Mouse (Mus musculus): ENCODE measurements around the gene Pum1. TPM values are rescaled to one million over a fixed set of nuclear protein-coding genes. Genes with fewer than 3 reads are reported as not detected.
"Not testable (repeated sequence)": the region's sequence is repeated elsewhere in the genome, so short reads cannot be mapped to it uniquely, and the experiment has no call there.

The Pum1 gene
- polyA plus RNA-seq, 1 experiment: 42.8 TPM

DNA sequence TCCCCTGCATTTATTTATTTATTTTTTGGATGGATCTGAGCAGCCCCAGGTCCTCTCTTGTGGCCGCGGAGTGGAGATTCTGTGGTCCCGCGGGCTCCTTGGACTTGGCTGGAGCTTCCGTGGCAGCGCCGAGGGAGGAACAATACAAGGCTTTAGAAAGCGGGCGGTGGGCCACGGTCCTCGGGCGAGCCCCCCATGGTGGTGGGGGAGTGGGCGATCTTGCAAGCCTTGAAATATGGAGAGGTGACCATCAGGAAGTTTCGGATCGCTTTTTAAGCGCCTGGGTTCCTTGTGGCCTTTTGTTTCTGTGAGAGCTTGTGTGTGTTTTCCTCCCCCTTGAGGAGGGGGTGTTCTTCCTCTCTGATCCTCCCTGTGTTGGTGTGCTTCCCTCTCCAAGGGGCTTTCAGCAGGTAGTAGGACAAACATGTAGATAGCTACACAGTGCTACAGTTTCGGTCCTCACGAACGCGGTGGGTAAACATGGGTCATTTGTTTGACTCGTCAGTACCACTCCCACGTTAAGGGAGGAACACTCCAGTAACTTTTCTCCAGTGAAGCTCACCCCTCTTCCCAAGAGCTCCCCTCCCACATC, 785 bp downstream of the Pum1 start:
- peak overlapping the region; percentile 95 for H3K4me3 ChIP-seq (replicated peaks; ENCODE audit: control insufficient read depth, low read depth, low read length)
- WGBS: under 1% methylated on average over 22 of the region's 22 CpGs
- no peak for TF ChIP-seq CTCF (IDR thresholded peaks at IDR 0.05; ENCODE audit: control insufficient read depth, insufficient read depth, low read length)
- TF ChIP-seq POLR2A (IDR thresholded peaks at IDR 0.05; ENCODE audit: borderline replicate concordance, control insufficient read depth, low read depth, low read length): no peak
- H3K27ac ChIP-seq (ENCODE audit: control insufficient read depth, insufficient read depth, low read depth, low read length, poor library complexity): peak overlapping the region; percentile 87
- no peaks in the 10 kb centered on the region; the same call in 1 of the 2 replicates for H3K4me1 ChIP-seq (ENCODE audit: control insufficient read depth, insufficient read depth, low read length)

DNA sequence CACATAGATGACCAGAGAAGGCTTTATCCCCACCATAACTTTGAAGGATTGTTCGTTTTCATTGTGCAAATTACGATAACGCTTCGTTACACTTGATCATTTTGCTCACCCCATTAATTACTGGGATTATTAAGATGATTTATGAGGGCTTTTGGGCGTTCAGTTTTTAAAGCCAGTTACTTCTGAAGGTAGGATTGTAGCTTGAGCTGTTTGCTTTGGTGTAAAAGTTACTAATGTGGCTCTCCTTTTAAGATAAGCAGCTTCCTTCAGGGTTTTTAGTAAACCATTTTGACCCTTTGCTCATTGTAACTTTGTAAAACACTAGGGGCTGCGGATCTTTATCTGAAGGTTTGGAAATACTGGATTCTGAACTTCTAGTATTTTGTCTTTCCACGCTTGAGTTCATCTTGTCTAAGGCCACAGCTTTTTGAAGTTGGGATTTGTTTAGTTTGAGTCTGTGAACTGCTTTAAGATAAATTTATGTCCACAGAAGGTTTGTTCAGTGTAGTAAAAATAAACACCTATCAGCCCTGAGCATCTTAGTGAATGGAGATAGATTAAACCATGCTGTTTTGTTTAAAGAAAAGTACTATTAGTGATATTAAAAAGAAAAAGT, 1.4 kb downstream of the Pum1 start:
- TF ChIP-seq POLR2A (IDR thresholded peaks at IDR 0.05; ENCODE audit: borderline replicate concordance, control insufficient read depth, low read depth, low read length): no peak
- no peak for TF ChIP-seq CTCF (IDR thresholded peaks at IDR 0.05; ENCODE audit: control insufficient read depth, insufficient read depth, low read length)
- under 1% methylated on average over 7 of the region's 7 CpGs for WGBS
- Histone ChIP-seq H3K27ac (ENCODE audit: control insufficient read depth, insufficient read depth, low read depth, low read length, poor library complexity) (peak overlapping the region; percentile 87; the same call in 1 of the 2 replicates), H3K4me3 (replicated peaks; ENCODE audit: control insufficient read depth, low read depth, low read length) (peak overlapping the region; percentile 95), H3K4me1 (ENCODE audit: control insufficient read depth, insufficient read depth, low read length) (no peaks in the 10 kb centered on the region; the same call in 1 of the 2 replicates)

DNA sequence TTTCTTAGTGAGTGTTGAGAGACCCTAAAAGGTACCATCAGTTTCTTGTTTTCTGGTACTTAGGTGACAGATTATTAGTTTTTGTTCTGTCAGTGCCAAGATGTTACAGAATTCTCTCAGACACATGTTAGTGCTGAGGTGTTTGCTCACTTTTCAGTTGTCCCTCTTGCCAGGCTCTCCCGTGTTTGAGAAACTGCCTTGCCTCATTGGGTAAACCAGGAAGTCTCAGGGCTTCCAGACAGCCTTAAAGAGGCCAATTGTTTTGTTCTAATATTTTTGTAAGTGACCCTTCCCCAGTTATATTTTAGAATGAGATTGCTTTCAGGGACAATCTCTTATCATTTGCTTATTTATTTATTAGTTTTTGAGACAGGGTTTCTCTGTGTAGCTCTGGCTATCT, 2.1 kb downstream of the Pum1 start:
- WGBS: 0% methylated on average over 1 of the region's 1 CpGs
- H3K27ac ChIP-seq (ENCODE audit: control insufficient read depth, insufficient read depth, low read depth, low read length, poor library complexity): no peak overlapping the region
- no peaks in the 10 kb centered on the region; the same call in 1 of the 2 replicates for H3K4me1 ChIP-seq (ENCODE audit: control insufficient read depth, insufficient read depth, low read length)
- TF ChIP-seq POLR2A (IDR thresholded peaks at IDR 0.05; ENCODE audit: borderline replicate concordance, control insufficient read depth, low read depth, low read length): no peak
- TF ChIP-seq CTCF (IDR thresholded peaks at IDR 0.05; ENCODE audit: control insufficient read depth, insufficient read depth, low read length): no peak
- H3K4me3 ChIP-seq (replicated peaks; ENCODE audit: control insufficient read depth, low read depth, low read length): no peak overlapping the region

DNA sequence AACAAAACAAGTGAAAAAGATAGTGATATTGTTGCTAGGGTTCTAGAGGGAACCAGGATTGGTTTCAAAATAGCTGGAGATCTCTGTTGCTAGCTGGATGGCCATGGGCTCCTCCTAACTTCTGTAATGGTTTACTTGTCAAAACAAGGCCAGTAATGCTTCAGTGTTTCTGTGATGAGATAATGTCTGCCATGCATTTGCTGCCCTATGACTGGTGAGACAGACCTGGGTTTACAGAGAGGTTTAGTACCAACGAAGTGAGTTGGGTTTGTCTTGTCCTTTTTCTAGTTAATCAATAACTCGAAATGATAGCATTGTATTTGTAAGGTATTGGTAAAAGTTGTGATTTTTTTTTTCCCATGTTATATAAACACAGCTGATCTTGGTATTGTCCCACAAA, 4.6 kb downstream of the Pum1 start:
- TF ChIP-seq CTCF (IDR thresholded peaks at IDR 0.05; ENCODE audit: control insufficient read depth, insufficient read depth, low read length) (no peak), POLR2A (IDR thresholded peaks at IDR 0.05; ENCODE audit: borderline replicate concordance, control insufficient read depth, low read depth, low read length) (no peak)
- WGBS: 61% methylated on average over 2 of the region's 2 CpGs
- Histone ChIP-seq H3K27ac (ENCODE audit: control insufficient read depth, insufficient read depth, low read depth, low read length, poor library complexity) (no peak overlapping the region), H3K4me1 (ENCODE audit: control insufficient read depth, insufficient read depth, low read length) (no peaks in the 10 kb centered on the region; the same call in 1 of the 2 replicates), H3K4me3 (replicated peaks; ENCODE audit: control insufficient read depth, low read depth, low read length) (no peak overlapping the region)

DNA sequence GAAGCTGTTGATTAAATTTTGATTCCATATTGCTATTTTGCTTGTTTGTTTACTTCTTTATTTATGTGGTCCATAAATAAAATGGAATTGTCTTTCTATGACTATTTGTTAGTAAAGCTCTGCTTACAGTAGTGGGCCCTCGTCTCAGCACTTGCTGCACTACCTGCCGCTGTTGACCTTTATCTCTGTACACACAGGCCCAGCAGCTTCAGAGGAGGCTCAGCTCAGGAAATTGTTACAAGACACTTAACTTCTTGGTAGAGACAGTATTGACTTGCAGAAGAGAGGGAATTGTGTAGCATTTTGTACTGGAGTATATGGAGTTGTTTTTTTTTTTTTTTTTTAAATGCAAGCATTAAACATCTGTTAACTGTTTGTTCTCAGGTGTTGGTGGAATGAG, 5.4 kb downstream of the Pum1 start:
- Histone ChIP-seq H3K4me3 (replicated peaks; ENCODE audit: control insufficient read depth, low read depth, low read length) (no peak overlapping the region), H3K27ac (ENCODE audit: control insufficient read depth, insufficient read depth, low read depth, low read length, poor library complexity) (no peak overlapping the region), H3K4me1 (ENCODE audit: control insufficient read depth, insufficient read depth, low read length) (no peaks in the 10 kb centered on the region; the same call in 1 of the 2 replicates)
- TF ChIP-seq CTCF (IDR thresholded peaks at IDR 0.05; ENCODE audit: control insufficient read depth, insufficient read depth, low read length) (no peak), POLR2A (IDR thresholded peaks at IDR 0.05; ENCODE audit: borderline replicate concordance, control insufficient read depth, low read depth, low read length) (no peak)
- WGBS: 44% methylated on average over 2 of the region's 2 CpGs

DNA sequence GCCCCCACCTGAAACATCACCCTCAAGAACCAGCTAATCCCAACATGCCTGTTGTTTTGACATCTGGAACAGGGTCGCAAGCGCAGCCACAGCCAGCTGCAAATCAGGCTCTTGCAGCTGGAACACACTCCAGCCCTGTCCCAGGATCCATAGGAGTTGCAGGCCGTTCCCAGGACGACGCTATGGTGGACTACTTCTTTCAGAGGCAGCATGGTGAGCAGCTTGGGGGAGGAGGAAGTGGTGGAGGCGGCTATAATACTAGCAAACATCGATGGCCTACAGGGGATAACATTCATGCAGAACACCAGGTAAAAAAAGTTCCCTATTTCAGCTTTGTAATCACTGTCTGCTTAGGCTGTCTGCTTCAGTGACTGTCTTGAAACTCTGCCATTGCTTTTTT, 5.9 kb downstream of the Pum1 start:
- WGBS: 36% methylated on average over 7 of the region's 7 CpGs
- H3K27ac ChIP-seq (ENCODE audit: control insufficient read depth, insufficient read depth, low read depth, low read length, poor library complexity): no peak overlapping the region
- TF ChIP-seq CTCF (IDR thresholded peaks at IDR 0.05; ENCODE audit: control insufficient read depth, insufficient read depth, low read length) (no peak), POLR2A (IDR thresholded peaks at IDR 0.05; ENCODE audit: borderline replicate concordance, control insufficient read depth, low read depth, low read length) (no peak)
- H3K4me3 ChIP-seq (replicated peaks; ENCODE audit: control insufficient read depth, low read depth, low read length): no peak overlapping the region
- no peaks in the 10 kb centered on the region; the same call in 1 of the 2 replicates for H3K4me1 ChIP-seq (ENCODE audit: control insufficient read depth, insufficient read depth, low read length)

DNA sequence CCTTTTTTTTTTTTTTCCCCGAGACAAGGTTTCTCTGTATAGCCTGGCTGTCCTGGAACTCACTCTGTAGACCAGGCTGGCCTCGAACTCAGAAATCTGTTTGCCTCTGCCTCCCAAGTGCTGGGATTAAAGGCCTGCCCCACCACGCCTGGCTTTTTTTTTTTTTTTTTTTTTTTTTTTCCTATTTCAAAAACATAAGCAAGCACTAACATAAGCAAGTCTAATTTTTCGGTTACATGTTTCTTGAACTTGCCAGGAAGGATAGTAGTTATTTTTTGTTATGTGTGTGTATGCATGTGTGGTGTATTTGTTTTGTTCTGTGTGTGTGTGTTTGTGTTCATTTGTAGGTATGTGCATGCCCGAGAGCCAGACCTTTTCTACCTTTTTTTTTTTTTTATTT, 6.9 kb downstream of the Pum1 start:
- not testable (repeated sequence) for H3K27ac ChIP-seq (ENCODE audit: control insufficient read depth, insufficient read depth, low read depth, low read length, poor library complexity); H3K4me1 ChIP-seq (ENCODE audit: control insufficient read depth, insufficient read depth, low read length); H3K4me3 ChIP-seq (replicated peaks; ENCODE audit: control insufficient read depth, low read depth, low read length)
- WGBS: 76% methylated on average over 5 of the region's 5 CpGs

DNA sequence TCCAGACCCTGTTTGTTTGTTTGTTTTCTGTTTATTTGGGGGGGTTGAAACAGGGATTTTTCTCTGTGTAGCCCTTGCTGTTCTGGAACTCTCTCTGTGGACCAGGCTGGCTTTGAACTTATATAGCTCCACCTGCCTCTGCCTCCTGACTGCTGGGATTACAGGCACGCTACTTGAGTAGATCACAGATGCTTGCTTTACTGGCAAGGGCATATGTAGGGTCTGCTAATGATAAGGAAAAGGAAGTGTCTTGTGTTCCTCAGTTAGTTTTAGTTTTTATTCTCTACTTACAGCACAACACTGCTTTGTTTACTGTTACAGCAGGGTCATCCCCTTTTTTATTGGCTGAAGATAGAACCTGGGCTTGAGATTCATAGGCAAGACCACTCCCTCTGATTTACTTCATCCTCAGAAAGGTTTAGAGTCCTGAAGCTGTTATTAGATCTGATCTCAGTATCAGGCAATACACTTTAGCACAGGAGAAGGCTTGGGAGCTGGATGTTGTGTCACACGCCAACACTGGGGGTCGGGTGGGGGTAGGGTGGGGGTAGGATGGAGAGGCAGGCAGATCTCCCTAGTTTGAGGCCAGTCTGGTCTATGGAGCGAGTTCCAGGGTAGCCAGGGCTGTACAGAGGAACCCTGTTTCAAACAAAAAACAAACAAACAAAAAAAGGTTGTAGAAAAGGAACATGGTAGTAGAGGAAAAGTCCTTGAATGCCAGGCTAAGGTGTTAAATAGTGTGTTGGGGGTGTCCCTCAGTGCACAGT, 8.1 kb downstream of the Pum1 start:
- TF ChIP-seq POLR2A (IDR thresholded peaks at IDR 0.05; ENCODE audit: borderline replicate concordance, control insufficient read depth, low read depth, low read length): no peak
- no peak for TF ChIP-seq CTCF (IDR thresholded peaks at IDR 0.05; ENCODE audit: control insufficient read depth, insufficient read depth, low read length)
- Histone ChIP-seq H3K4me1 (ENCODE audit: control insufficient read depth, insufficient read depth, low read length) (no peaks in the 10 kb centered on the region; the same call in 1 of the 2 replicates), H3K4me3 (replicated peaks; ENCODE audit: control insufficient read depth, low read depth, low read length) (no peak overlapping the region), H3K27ac (ENCODE audit: control insufficient read depth, insufficient read depth, low read depth, low read length, poor library complexity) (no peak overlapping the region)
- whole genome bisulfite sequencing: 80% methylated on average over 4 of the region's 4 CpGs
